In the genomic region with DNA sequence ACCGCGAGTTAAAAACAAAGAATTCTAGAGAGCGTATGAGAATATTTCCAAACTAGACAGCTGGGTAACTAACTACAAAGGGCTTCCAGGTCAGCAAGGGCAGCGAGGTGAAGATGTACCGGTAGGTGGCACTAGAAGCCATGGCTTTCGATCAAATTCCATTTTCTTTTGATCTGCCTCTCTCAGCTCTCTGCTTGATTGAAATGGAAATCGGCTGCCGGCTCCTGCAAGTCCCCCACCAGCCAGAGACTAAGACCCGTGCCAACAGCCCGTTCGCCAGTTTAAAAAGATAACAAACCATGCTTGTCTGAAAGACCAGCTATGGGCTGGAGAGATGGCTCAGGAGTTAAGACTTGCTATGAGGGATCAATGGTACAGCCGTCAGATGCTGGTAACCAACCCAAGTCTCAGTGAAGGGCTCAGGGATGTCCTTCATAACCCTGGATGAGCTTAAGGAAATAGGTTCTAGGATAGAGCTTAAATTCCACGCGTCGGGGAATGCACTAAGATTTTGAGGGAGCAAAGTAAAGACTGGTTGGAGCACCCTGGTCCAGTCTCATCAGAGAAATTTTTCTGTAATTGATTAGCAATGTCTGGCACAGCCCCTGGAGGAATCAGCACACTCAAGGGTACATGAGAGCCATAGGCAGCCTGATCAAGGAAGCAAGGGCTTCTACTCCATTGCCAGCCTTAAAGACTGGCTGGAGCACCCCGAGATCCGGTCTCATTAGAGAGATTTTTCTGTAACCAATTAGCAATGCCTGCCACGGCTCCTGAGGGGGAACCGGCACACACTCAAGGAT, we compare ENCODE assay signal across 8 mouse cellular contexts. TPM values are rescaled to one million over a fixed set of nuclear protein-coding genes. Genes with fewer than 3 reads are reported as not detected.
A peak's percentile ranks its signal among the peaks of the same experiment; 100 is the strongest.
DNase-seq lines count a peak whose midpoint lies in the region; ATAC-seq and TF ChIP-seq lines count a peak whose summit lies in the region.

No protein-coding gene starts in this region.

- DNase-seq in ovary, postnatal 36 days (ENCODE audit: low spot score): peak; percentile 18
- DNase-seq in ovary, adult 18-20 months (ENCODE audit: low spot score): no peak
- peak; percentile 71 to 78 for DNase-seq in cerebellum, adult 2 months
- DNase-seq in hindlimb bud, embryonic 11.5 days (ENCODE audit: extremely low spot score, low read depth, low spot score): peak; percentile 66
- DNase-seq in left cerebral cortex, postnatal 10 days (ENCODE audit: extremely low spot score in 1 of 2, low spot score in 2 of 2): peak; percentile 59 to 71
- peak; percentile 64 for DNase-seq in thymus, postnatal 14 days

- H3K9me3 ChIP-seq in forebrain, embryonic 16.5 days (ENCODE audit: control insufficient read depth, low read length): no peaks in the 10 kb centered on the region
- H3K9me3 ChIP-seq in midbrain, embryonic 15.5 days: no peaks in the 10 kb centered on the region

- H3K4me2 ChIP-seq in forebrain, embryonic 16.5 days (ENCODE audit: low read length): peak overlapping the region; percentile 50
- peak overlapping the region; percentile 35 for H3K4me2 ChIP-seq in midbrain, embryonic 15.5 days

- H3K36me3 ChIP-seq in forebrain, embryonic 16.5 days (ENCODE audit: control insufficient read depth, insufficient read depth): no peaks in the 10 kb centered on the region
- H3K36me3 ChIP-seq in midbrain, embryonic 15.5 days (replicated peaks): no peaks in the 10 kb centered on the region

- intact Hi-C loops in left cerebral cortex, postnatal 10 days (cut with DNase I): loop anchor here (5.0 to 10.0 kb wide), 3 partner anchors 245 to 833 kb away; a partner anchor contains a TSS

- TF ChIP-seq POLR2A in cerebellum, adult 2 months (IDR thresholded peaks at IDR 0.05; ENCODE audit: borderline replicate concordance, insufficient read depth, low read length): no peak

- H3K4me3 ChIP-seq in cerebellum, adult 2 months (replicated peaks; ENCODE audit: insufficient read depth, low read depth, low read length): no peak overlapping the region
- H3K4me3 ChIP-seq in forebrain, embryonic 16.5 days (replicated peaks; ENCODE audit: low read length): peak overlapping the region; percentile 35
- peak overlapping the region; percentile 14; the same call in 1 of the 2 replicates for H3K4me3 ChIP-seq in midbrain, embryonic 15.5 days

- H3K27me3 ChIP-seq in cerebellum, adult 2 months (ENCODE audit: control insufficient read depth, insufficient read depth, low read length): no peaks in the 10 kb centered on the region
- no peaks in the 10 kb centered on the region for H3K27me3 ChIP-seq in forebrain, embryonic 16.5 days (replicated peaks; ENCODE audit: control insufficient read depth, insufficient read depth, low read length)
- no peaks in the 10 kb centered on the region for H3K27me3 ChIP-seq in midbrain, embryonic 15.5 days (replicated peaks)

- ATAC-seq in forebrain, embryonic 16.5 days: peak; percentile 79
- ATAC-seq in midbrain, embryonic 15.5 days (replicated peaks): peak; percentile 75

- 29% methylated on average over 19 of the region's 19 CpGs for WGBS in cerebellum, adult 2 months
- WGBS in forebrain, embryonic 16.5 days: 14% methylated on average over 19 of the region's 19 CpGs
- 14% methylated on average over 19 of the region's 19 CpGs for WGBS in midbrain, embryonic 15.5 days

- peak overlapping the region; percentile 27; the same call in 1 of the 2 replicates for H3K9ac ChIP-seq in forebrain, embryonic 16.5 days (replicated peaks; ENCODE audit: low read depth, low read length)
- 0 out of 2 replicates have a peak overlapping the region, but pooled peaks have one; percentile 1 for H3K9ac ChIP-seq in midbrain, embryonic 15.5 days

- peak; percentile 88 for TF ChIP-seq CTCF in cerebellum, adult 2 months (IDR thresholded peaks at IDR 0.05; ENCODE audit: borderline replicate concordance, insufficient read depth, low read depth, low read length)

- H3K27ac ChIP-seq in cerebellum, adult 2 months (ENCODE audit: insufficient read depth, low read length): no peak overlapping the region
- H3K27ac ChIP-seq in forebrain, embryonic 16.5 days (ENCODE audit: low read length): peak overlapping the region; percentile 20; the same call in 1 of the 2 replicates
- peak overlapping the region; percentile 70 for H3K27ac ChIP-seq in midbrain, embryonic 15.5 days

- no peaks in the 10 kb centered on the region for H3K4me1 ChIP-seq in cerebellum, adult 2 months (ENCODE audit: control insufficient read depth, insufficient read depth, low read length)
- H3K4me1 ChIP-seq in forebrain, embryonic 16.5 days (replicated peaks; ENCODE audit: control insufficient read depth, insufficient read depth, low read length): peaks cover 11% of the 10 kb centered on the region
- H3K4me1 ChIP-seq in midbrain, embryonic 15.5 days: peaks cover 28% of the 10 kb centered on the region

RNA-seq across cellular contexts. Expression of a gene that starts 56.7 kb away (rescaled TPM):
- polyA plus RNA-seq in cerebellum, adult 2 months (2012; rRNA removed): 0.33 and 0.38 TPM in 2 replicates
- 0.78 and 0.92 TPM in 2 replicates for polyA plus RNA-seq in forebrain, embryonic 16.5 days (2015; fragmentation: Nextera tagmentation; extraction: Ambion mirVana)
- total RNA-seq in left cerebral cortex, postnatal 10 days (2021): under 1 TPM; 0.09 to 0.41 TPM
- polyA plus RNA-seq in midbrain, embryonic 15.5 days (2015; fragmentation: Nextera tagmentation; extraction: Ambion mirVana): 2.6 and 3.1 TPM in 2 replicates
